Mouse (Mus musculus) urinary bladder, postnatal 10 days (tissue): ENCODE measurements around the gene Naa11.

Source experiments
- DNase-seq: peaks from one replicate; pipeline ENCODE4 v3.0.0; 2022; ENCODE audit warnings: low spot score

The Naa11 gene

DNA sequence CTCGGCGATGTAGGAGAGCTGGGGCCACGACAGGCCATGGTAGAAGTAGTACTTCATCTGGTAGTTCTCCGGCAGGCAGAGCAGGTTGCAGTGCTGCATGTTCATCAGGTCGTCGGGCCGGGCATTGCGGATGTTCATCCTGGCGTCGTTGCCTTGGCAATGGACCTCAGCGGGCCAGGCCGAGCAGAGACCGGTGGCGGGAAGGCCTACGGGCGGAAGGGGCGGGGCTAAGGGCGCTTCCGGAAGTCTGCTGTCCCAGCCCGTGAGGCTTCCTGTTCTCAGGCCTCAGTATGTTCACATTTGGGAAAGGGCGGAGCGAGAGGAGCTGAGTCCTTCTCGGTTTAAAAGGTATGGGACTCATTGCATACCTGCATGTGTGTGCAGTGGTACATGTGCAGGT, at the start of gene Naa11:
Naa11 (minus strand) TSS at position 220 of the 400 bp plus-strand sequence.
- DNase-seq = no peak

DNA sequence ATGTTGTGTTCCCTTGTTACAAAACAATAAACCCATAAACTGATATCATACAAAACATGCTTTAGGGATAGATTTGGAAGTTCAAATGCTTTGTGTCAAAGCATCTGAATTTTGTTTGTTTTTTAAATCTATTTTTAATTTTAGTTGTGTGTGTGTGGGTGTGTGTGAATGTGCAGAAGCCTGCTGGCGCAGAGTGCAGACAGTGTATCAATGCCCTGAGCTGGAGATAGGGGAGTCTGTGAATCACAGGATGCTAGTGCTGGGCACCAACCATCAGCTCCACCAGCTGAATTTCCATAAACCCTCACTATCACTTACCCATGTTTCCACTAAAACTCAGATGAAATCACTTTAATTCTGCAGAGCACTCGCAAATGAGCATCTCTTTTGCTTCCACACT, 40.3 kb upstream of the Naa11 start:
- no peak for DNase-seq

DNA sequence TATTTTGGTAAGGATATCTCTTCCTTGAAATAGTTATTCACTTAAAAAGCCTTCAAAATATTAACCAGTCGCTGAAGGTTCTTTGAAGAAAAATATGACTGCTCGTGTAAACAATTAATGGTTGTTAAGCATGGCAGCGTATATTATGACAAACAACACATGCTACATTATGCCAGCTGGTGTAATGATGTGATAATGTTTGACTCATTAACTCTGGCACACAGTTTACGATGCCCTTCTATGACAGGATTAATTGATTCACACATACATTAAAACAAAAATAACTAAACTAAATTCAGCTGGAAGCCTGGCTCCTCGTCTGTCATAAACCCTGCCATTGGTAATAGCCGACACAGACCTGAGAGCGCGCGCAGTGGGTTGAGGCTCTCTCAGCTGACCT, 37.8 kb upstream of the Naa11 start:
- no peak for DNase-seq

DNA sequence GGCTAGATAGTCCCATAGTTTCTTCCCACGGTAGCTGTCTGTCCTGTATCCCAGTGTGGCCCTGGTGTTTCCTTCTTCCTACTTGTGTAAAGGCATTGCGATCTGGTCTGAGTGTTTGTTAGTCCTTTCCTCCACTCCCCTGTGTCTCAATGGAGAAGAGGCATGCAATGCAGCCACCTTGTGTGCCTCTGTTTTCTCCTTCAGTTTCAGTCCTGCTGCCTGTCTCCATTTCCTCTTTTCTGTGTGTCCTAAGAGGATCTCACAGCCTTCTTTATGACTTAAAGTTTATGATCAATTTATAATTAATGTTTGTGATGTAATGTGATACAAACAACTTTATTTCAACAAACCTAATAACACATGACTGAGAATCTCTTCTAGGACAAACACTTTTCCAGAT, 29.5 kb upstream of the Naa11 start:
- DNase-seq = no peak

DNA sequence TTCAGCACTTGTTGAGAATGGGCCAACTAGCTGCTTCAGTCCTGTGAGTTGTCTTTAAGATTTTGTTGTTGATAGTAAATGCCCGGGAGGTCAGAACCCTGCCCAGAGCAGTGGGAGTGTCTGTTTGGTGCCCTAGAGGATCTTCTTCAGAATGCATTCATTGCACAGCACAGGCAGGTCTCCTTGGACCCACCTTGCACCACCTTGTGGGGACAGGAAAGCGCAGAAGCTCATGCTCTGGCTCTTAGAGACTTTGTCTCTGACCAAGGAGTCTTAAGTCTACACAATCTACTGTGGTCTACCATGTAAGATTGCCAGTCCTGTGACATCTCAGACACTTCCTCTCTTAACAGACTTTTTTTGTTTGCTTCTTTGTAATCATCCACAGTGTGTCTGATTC, 25.0 kb upstream of the Naa11 start:
- DNase-seq = no peak

DNA sequence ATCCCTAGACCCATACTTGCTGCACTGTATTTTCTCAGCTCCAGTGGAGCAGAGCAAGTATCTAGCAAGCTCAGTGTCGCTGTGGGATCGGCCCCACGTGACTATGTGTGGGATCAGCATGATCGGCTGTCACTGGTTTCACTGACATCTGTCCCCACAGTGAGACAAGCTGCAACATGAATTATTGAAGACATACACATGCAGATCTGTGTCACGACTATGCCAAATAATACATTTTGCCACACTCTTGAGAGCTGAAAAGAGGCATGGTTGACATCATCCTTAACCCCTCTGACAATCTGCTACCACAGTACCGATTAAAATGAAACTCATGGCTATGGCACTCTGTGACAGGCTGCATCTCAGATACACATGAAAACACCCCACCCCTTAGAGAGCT, 23.7 kb upstream of the Naa11 start:
- DNase-seq = no peak

DNA sequence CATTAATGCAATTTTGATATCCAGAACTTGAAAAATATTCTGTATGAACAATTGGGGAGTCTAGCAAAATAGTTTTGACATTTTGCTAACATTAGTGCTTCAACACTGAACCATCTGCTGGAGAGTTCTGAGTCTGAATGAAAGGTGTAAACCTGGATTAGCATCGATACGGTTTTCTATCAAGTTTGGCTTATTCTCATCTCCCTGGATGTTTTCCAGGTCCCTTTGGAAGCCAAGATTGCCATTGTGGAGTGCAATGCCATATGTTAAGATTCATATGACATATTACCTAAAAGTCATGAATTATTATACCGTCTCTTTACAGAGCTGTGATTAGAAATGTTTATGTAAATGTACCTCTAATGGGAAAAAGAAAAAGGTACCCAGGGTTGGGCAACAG, 21.5 kb upstream of the Naa11 start:
- no peak for DNase-seq

DNA sequence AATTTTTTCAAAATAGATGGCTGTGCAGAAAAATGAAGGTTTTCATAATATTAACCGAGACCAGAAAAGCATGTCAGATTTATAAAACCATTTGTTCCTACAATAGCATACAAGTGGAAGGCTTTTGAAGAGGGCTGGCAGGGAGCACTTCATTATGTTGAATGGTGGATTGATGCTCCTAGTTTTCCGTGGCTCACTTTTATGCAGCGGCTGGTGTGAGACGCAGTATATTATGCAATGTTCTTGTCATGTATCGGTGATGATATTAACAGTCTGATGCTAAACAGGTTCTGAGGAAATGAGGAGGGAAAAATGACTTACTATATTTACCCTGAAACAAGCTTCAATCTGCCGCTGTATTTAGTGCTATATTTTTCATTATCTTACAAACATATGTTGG, 18.0 kb upstream of the Naa11 start:
- DNase-seq = no peak

DNA sequence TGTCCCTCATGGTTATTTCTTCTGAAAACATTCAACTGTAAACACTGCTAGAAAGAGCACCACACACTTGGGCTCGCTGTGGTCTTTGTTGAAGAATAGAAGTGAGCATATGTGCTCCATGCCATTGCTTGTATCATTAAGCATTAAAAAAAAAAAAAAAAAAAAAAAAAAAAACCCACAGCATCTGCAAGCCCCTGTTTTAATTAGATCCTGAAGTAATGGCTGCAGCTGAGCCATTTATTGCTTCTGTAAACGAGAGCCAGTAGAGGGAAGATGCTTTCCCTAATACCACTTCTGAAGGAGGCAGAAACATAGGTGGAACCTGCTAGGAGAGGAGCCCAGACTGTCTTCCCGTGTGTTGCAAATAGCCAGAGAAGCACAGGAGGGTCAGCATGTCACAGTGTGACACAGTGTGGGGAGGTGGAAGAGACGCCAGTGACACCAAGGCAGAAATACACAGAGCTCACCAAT, 17.1 kb upstream of the Naa11 start:
- no peak for DNase-seq

DNA sequence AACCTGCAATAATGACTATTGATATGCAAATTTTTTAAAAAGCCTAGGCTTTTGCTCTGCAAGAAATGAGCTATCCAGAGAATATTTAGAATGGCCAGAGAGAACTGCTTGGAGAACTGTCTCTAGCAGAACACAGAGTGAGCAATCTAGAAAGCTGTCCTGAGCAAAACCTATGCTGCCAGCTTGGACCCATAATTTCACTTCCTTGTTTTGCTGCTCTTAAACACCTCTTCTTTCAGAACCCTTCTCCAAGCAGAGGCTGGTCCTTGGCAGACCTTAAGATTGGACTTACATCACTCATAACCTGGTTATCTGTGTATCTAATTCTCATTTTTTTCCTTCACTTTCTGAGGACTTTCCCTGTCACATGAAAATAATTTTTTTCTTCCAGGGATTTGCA, 8.9 kb upstream of the Naa11 start:
- DNase-seq = no peak

DNA sequence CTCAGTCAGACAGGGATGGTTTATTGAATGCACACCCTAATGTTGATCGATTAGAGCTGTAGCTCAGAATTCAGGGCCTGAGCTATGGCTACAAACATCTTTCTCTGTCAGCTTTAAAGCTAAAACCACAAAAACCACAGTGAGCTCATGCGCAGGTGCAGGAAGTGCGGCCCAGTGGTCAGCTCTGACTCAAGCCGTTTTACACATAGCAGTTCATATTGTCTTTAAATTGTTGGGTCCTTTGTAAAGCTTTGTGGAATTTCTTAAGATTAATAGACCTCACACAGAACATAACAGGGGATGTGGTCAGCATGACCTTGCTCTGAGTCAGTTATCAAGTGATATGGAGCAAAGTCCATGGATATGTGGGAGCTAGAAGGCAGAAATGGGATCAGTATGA, 5.4 kb upstream of the Naa11 start:
- DNase-seq = no peak

DNA sequence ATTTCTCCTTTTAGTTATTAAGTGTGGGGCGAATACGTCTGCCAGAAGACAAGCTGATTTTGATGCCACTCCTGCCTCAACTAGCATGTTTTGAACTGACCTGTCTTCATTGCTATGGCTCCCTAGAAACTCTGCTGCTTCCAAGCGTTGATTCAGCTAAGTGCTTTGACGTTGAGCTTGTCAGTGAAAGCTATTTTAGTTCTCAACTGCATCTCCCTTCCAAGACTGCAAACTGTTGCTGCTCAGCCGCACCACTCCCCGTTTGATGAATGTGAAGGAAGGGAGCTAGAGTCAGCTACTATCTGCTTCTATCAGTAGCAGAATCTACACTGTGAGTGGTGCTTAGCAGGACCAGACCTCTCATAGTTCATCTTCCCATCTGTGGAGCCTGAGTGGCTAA, 4.6 kb downstream of the Naa11 start:
- no peak for DNase-seq

DNA sequence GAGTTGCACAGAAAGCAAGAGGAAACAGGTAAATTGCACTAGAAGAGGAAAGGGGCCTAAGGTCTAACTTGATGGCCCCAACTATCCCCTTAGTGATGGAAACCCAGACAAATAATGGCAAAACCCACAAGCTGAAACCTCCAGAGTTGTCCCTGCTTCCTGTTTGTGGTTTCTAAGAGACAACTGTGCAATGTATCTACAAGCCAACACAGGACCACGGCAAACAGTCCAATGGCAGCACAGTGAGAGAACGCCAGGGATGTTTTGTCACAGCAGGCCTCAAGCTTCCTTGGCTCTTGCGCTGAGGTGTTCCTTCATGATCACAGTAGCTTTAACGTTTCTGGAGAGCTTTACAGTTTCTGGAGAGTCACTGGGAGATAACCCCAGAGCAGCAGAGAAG, 7.8 kb downstream of the Naa11 start:
- DNase-seq = no peak

DNA sequence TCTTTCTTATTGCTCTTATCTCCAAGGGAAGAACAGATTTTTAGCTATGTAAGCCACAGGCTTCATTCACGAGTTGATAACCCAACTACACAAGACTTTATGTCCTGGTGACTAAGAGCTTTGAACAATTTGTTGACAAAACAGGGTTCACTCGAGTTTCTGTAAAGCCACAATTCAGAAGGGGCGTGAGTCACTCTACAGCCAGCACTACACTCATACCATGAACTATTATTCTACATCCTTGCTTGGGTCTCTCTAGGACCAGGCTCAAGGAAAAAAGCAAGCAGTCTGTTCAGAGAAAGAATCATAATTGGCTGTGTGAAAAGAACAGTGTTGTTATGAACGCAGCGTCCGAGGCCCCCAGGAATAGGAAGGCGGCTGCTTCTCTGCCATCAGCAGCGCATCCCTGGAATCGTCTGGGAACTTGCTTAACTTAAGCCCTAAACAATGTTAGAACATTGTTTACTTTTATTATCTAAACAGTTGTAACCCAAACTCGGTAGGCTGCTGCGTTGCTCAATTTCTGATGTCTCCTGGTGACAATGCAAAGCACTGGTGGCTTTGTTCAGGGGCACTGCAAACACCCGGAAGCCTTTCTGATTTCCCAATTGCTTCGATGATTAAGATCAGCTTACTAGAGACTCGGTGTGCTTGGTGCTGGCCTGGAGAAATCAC, 9.5 kb downstream of the Naa11 start:
- DNase-seq = no peak

DNA sequence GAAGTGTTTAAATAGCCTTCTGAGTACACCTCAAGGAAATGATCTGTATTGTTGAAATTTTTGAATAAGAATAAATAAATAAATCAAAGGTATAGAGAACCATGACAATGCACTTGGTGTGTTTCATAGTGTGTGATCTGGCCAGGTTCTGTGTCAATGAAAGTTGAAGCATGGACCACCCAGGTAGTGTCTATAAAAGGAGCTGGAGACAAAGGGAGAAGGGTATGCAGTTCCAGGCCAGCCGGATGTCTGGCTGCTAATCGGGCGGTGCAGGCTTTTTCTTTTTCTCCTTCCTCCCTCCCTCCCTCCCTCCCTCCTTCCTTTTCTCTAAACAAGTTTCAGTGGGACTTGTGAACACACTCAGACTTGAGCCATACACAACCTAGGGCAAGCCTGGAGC, 12.2 kb downstream of the Naa11 start:
- DNase-seq = no peak

DNA sequence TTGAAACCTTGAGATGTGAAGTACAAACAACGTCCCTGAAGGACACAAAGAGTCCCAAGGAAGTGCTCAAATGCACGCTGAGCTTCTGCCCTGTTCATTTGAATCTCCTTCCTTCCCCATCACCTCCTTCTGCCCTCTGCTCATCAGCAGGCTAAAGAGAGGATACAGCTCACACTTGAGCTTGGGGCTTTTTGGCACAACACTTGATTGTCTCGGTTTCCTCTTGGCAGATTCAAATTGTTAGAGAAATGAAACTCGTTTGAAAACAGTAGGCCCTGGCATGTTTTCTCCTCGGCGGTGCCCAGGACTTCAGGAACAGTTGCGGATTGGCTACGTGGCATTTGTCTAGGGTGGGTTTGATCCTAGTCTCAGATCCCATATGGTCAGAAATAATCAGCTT, 27.4 kb downstream of the Naa11 start:
- DNase-seq = no peak

DNA sequence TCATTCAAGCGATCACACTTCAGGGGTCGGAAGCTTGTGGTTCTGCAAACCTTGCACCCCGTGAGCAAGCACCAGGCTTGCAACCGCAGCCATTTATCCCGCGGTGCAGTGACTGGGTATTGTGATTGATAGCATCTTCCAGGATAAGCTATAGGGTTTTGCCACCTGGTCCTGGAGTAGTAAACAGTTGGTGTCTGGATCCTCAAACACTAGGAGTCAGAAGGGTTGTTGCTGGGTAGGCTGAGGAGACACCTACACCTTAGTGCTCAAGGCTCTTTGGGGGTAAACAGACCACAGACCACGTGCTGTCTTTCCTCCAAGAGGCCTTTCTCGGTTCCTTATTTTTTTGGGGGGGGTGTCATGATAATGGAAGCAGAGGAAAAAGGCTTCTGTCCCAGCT, 27.9 kb downstream of the Naa11 start:
- no peak for DNase-seq

DNA sequence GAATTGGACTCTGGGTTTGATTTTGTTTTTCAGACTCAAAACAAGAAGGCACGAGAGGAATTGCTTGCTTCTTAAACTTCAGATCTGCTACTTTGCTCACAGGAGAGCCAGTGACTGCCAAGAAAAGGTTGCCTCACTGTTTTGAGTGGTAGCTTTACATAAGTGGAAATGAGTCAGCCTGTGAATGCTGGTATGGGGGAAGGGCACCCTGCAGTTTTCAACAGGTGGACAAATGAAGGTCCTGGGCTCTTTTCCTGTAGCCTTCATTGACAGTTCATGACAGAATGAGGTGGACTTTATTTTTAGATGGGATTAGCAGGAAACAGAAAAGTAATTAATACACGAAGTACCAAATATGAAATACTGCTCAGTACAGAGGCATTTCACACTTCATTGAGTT, 29.6 kb downstream of the Naa11 start:
- no peak for DNase-seq

DNA sequence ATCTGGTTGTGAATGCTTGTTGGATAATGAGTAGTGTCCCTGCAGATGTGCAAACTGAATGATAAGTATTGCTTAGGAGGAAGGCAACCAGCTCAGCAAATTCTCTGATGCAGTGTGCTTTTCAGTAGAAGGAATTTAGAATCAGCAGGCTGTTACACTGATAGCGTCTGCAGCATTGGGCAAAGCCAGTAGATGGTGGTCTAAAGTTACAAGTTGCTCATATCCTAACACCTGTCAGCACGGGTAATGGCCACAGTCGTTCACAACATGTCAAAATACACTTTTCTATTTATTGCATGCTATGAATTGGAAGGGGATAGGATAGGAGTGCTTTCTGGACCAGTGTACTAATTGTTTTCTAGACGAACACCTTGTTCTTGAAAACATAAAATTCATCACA, 33.1 kb downstream of the Naa11 start:
- DNase-seq = no peak

DNA sequence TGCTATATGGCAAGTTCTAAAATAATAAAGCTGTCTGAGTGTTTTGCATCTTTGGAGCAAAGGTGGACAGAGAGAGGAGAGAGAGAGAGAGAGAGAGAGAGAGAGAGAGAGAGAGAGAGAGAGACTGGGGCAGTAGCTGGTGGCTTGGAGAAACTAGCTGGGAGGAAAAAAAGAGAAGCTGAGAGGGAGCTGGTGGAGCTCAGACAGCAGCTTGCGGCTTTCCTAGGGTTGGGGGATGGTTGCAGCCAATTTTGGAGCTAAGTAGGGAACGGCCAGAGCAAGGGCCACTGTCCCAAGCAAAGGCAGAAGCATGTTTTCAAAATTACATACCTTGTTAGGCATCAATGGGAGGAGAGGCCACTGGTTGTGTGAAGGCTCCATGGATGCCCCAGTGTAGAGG, 36.0 kb downstream of the Naa11 start:
- DNase-seq = no peak

DNA sequence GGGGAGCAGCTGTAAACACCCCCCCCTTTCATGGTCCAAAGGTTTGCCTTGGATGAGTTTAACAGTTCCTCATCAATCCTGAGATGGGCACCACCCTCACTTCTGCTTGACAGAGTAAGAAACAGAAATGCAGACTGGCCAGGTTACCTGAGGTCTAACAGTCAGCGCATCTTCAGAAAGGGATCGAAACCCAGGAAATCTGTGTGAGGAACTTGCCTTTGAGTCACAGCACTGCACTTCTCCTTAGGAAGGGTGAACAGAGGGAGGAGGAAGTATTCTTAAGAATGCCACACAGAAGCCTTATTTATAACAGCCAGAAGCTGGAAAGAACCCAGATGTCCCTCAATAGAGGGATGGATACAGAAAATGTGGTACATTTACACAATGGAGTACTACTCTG, 37.0 kb downstream of the Naa11 start:
- DNase-seq = no peak

DNA sequence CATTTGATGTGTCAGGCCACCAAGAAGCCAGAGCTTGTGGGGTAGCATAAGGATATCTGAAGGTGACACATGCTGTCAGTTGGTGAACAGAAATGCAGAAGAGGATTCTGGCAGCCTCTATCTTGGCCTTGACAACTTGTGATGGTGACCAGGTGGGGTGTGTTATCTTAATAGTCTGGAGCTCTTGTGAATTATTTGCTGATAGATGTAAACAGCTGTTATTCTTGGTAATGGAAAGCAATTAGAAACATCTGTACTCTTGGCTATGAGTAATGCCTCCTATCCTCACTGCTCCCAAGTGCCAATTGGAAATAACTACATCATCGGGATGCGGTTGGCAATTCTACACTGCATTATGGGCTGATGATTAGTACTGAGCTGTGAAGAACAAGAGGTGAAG, 43.4 kb downstream of the Naa11 start:
- DNase-seq = no peak

DNA sequence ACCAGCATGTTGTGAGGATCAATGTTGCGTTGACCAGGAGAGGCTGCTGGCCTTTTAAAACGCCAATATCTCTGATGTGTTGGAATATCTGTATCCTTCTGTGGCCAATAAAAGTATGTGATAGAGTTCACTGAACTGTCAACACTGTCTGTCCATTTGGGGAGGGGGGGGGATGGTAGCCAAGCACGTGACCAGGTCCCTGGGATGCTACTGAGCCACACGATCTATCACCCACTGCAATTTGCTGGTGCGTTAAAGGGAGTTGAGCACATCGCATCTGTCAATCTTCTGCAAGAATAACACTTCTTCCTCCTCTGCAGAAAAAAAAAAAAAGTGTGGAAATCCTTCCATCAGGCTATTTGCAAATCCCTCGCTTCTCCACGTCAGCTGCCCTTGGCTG, 43.9 kb downstream of the Naa11 start:
- no peak for DNase-seq

DNA sequence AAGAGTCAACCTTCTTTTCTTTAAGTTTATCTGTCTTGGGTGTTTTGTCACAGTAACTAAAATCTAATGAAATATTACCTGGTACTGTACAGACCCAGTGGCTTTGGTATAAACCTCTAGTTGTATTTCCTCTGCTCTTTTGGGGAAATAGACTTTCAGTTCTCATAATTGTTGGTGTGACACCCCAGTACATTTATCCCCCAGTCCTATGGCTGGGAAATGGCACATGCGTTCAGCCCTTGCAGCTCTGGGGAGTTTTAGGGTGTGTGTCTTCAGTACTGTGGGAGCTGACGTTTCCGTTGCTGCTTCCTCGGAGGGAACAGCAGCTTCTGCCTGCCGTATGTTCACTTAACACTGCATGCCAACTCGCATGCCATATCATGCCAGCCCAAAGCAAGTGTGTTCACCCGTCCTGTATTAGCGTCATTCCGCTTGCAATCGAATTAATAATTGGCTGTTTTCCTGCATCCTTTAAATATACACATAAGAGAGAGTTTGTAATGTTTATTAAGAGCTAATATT, 46.4 kb downstream of the Naa11 start:
- no peak for DNase-seq

DNA sequence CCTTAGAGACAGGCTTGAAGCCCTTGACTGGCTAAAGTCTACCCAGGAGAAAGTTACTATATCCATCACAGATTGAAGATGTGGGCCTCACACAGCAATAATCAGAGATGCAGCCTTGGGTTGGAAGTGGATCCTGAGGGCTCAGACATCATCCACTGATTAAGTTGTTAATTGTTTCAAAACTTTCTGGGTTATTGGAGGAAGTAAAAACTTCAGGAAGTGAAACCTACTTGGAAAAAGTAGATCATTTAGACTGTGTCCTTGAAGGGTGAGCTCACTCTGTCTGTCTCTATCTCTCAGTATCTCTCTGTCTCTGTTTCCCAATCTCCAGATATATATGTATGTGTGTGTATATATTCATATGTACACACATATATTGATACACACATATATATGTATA, 47.0 kb downstream of the Naa11 start:
- no peak for DNase-seq
